Mouse (Mus musculus) liver, adult 2 months (tissue): Measurements from ENCODE around the gene Mical2.

Experiments
- CTCF ChIP-seq: fragments of 200-500 bp; IDR thresholded peaks from 2 replicates; pipeline ENCODE4 v1.5.1; 2011; ENCODE audit warnings: low read depth, low read length, control low read depth
- POLR2A ChIP-seq: fragments of 200-500 bp; IDR thresholded peaks from 2 replicates; pipeline ENCODE4 v1.6.1; 2011; ENCODE audit warnings: low read length, control low read depth; ENCODE audit not compliant: insufficient read depth; ENCODE audit errors: extremely low read depth

GRCm38 (mm10) chr7:112216720-112217119 lies 8.9 kb upstream of the Mical2 start:
- no peak for TF ChIP-seq CTCF
- no peak for TF ChIP-seq POLR2A
